8 mouse cellular contexts compared by ENCODE assay signal in genomic region chr11:120800061-120800904, GRCm38 (mm10). TPM values are rescaled to one million over a fixed set of nuclear protein-coding genes. Genes with fewer than 3 reads are reported as not detected.
DNase-seq lines count a peak whose midpoint lies in the region; ATAC-seq and TF ChIP-seq lines count a peak whose summit lies in the region.

No protein-coding gene starts in this region.

- peak overlapping the region; percentile 84 for H3K27ac ChIP-seq in ES-Bruce4 (ENCODE audit: insufficient read depth, low read length)
- H3K27ac ChIP-seq in forebrain, embryonic 13.5 days = peak overlapping the region; percentile 21; the same call in 1 of the 2 replicates
- peak overlapping the region; percentile 51; the same call in 1 of the 2 replicates for H3K27ac ChIP-seq in heart, postnatal 0 days (ENCODE audit: low read depth)
- no peak overlapping the region for H3K27ac ChIP-seq in liver, postnatal 0 days (ENCODE audit: low read depth)
- no peak overlapping the region for H3K27ac ChIP-seq in neural tube, embryonic 13.5 days (replicated peaks)

- peak; percentile 90 for DNase-seq in heart, postnatal 0 days (ENCODE audit: low spot score)
- peak; percentile 92 to 96 for DNase-seq in kidney, postnatal 36 days
- peak; percentile 88 for DNase-seq in liver, postnatal 0 days
- peak; percentile 38 for DNase-seq in telencephalon, adult 2 months (ENCODE audit: low read depth, low spot score)

- no peaks in the 10 kb centered on the region for H3K4me1 ChIP-seq in ES-Bruce4 (ENCODE audit: control insufficient read depth, insufficient read depth, low read length)
- H3K4me1 ChIP-seq in forebrain, embryonic 13.5 days = peaks cover 9% of the 10 kb centered on the region
- H3K4me1 ChIP-seq in heart, postnatal 0 days (ENCODE audit: control insufficient read depth, insufficient read depth) = peaks cover 5% of the 10 kb centered on the region; the same call in 1 of the 2 replicates
- peaks cover 7% of the 10 kb centered on the region for H3K4me1 ChIP-seq in liver, postnatal 0 days (ENCODE audit: insufficient read depth)
- peaks cover 18% of the 10 kb centered on the region for H3K4me1 ChIP-seq in neural tube, embryonic 13.5 days (replicated peaks)

- TF ChIP-seq EP300 in ES-Bruce4 (IDR thresholded peaks at IDR 0.05; ENCODE audit: insufficient read depth, low read depth, low read length) = 0 out of 2 replicates have a peak, but pooled peaks have one; percentile 33
- no peak for TF ChIP-seq EP300 in heart, postnatal 0 days (IDR thresholded peaks at IDR 0.05; ENCODE audit: low read depth)
- no peak for TF ChIP-seq EP300 in liver, postnatal 0 days (IDR thresholded peaks at IDR 0.05; ENCODE audit: low read depth)

- peak overlapping the region; percentile 29; the same call in 1 of the 2 replicates for H3K4me2 ChIP-seq in forebrain, embryonic 13.5 days
- H3K4me2 ChIP-seq in heart, postnatal 0 days (ENCODE audit: low read depth, low read length) = no peak overlapping the region
- H3K4me2 ChIP-seq in liver, postnatal 0 days (ENCODE audit: low read depth, low read length) = peak overlapping the region; percentile 28
- H3K4me2 ChIP-seq in neural tube, embryonic 13.5 days = 0 out of 2 replicates have a peak overlapping the region, but pooled peaks have one; percentile 13

- H3K9me3 ChIP-seq in ES-Bruce4 (replicated peaks; ENCODE audit: control insufficient read depth, insufficient read depth, low read length, poor library complexity, severe bottlenecking) = no peaks in the 10 kb centered on the region
- H3K9me3 ChIP-seq in forebrain, embryonic 13.5 days (replicated peaks) = no peaks in the 10 kb centered on the region
- H3K9me3 ChIP-seq in heart, postnatal 0 days (replicated peaks; ENCODE audit: control insufficient read depth, low read length) = no peaks in the 10 kb centered on the region
- H3K9me3 ChIP-seq in liver, postnatal 0 days (ENCODE audit: low read length) = no peaks in the 10 kb centered on the region
- no peaks in the 10 kb centered on the region for H3K9me3 ChIP-seq in neural tube, embryonic 13.5 days

- peak; percentile 86 for TF ChIP-seq CTCF in ES-Bruce4 (IDR thresholded peaks at IDR 0.05; ENCODE audit: low read depth, low read length)
- peak; percentile 92 for TF ChIP-seq CTCF in heart, postnatal 0 days (IDR thresholded peaks at IDR 0.05; ENCODE audit: low read depth)
- peak; percentile 94 for TF ChIP-seq CTCF in liver, postnatal 0 days (IDR thresholded peaks at IDR 0.05; ENCODE audit: low read depth)

- ATAC-seq in cerebellum, adult (ENCODE audit: insufficient number of reproducible peaks, low FRiP score, low TSS enrichment) = peak; percentile 73; the same call in 1 of the 2 replicates
- peak; percentile 37; the same call in 1 of the 2 replicates for ATAC-seq in forebrain, embryonic 13.5 days
- peak; percentile 72 for ATAC-seq in heart, postnatal 0 days (ENCODE audit: insufficient read depth, low read depth)
- ATAC-seq in liver, postnatal 0 days = peak; percentile 59
- ATAC-seq in neural tube, embryonic 13.5 days (ENCODE audit: low read depth) = peak; percentile 37; the same call in 1 of the 2 replicates

- H3K9ac ChIP-seq in ES-Bruce4 (ENCODE audit: low read depth, poor library complexity, severe bottlenecking) = peak overlapping the region; percentile 21
- H3K9ac ChIP-seq in forebrain, embryonic 13.5 days = peak overlapping the region; percentile 12; the same call in 1 of the 2 replicates
- H3K9ac ChIP-seq in heart, postnatal 0 days (replicated peaks; ENCODE audit: low read depth, low read length) = no peak overlapping the region
- H3K9ac ChIP-seq in liver, postnatal 0 days (replicated peaks) = no peak overlapping the region; the same call in 1 of the 2 replicates
- H3K9ac ChIP-seq in neural tube, embryonic 13.5 days = 0 out of 2 replicates have a peak overlapping the region, but pooled peaks have one; percentile 31

- whole genome bisulfite sequencing in forebrain, embryonic 13.5 days = 10% methylated on average over 10 of the region's 10 CpGs
- WGBS in heart, postnatal 0 days = 10% methylated on average over 10 of the region's 10 CpGs
- 15% methylated on average over 10 of the region's 10 CpGs for WGBS in liver, postnatal 0 days (ENCODE audit: insufficient replicate concordance)
- WGBS in neural tube, embryonic 13.5 days = 12% methylated on average over 10 of the region's 10 CpGs

- no peaks in the 10 kb centered on the region for H3K36me3 ChIP-seq in ES-Bruce4 (ENCODE audit: control insufficient read depth, insufficient read depth, low read length, poor library complexity, severe bottlenecking)
- H3K36me3 ChIP-seq in forebrain, embryonic 13.5 days (ENCODE audit: poor library complexity, severe bottlenecking) = peaks cover 7% of the 10 kb centered on the region
- H3K36me3 ChIP-seq in heart, postnatal 0 days (replicated peaks; ENCODE audit: control insufficient read depth, insufficient read depth, low read length) = no peaks in the 10 kb centered on the region
- H3K36me3 ChIP-seq in liver, postnatal 0 days (replicated peaks; ENCODE audit: insufficient read depth, low read length) = no peaks in the 10 kb centered on the region
- peaks cover 2% of the 10 kb centered on the region for H3K36me3 ChIP-seq in neural tube, embryonic 13.5 days

- TF ChIP-seq POLR2A in ES-Bruce4 (IDR thresholded peaks at IDR 0.05; ENCODE audit: insufficient read depth, low read length) = no peak

- peak overlapping the region; percentile 33; the same call in 1 of the 2 replicates for H3K4me3 ChIP-seq in ES-Bruce4 (ENCODE audit: low read depth, low read length)
- no peak overlapping the region for H3K4me3 ChIP-seq in forebrain, embryonic 13.5 days
- no peak overlapping the region for H3K4me3 ChIP-seq in heart, postnatal 0 days (ENCODE audit: low read depth, low read length)
- no peak overlapping the region for H3K4me3 ChIP-seq in liver, postnatal 0 days (ENCODE audit: low read depth, low read length)
- H3K4me3 ChIP-seq in neural tube, embryonic 13.5 days = no peak overlapping the region

- no peaks in the 10 kb centered on the region for H3K27me3 ChIP-seq in ES-Bruce4 (ENCODE audit: control insufficient read depth, insufficient read depth, low read length, poor library complexity, severe bottlenecking)
- no peaks in the 10 kb centered on the region for H3K27me3 ChIP-seq in forebrain, embryonic 13.5 days
- no peaks in the 10 kb centered on the region for H3K27me3 ChIP-seq in heart, postnatal 0 days (ENCODE audit: control insufficient read depth, insufficient read depth, low read length)
- no peaks in the 10 kb centered on the region for H3K27me3 ChIP-seq in liver, postnatal 0 days (ENCODE audit: insufficient read depth, low read length)
- H3K27me3 ChIP-seq in neural tube, embryonic 13.5 days = no peaks in the 10 kb centered on the region

RNA-seq across cellular contexts. Expression of gene Dus1l, which starts 4.1 kb away (rescaled TPM):
- polyA plus RNA-seq in ES-Bruce4 (2011; ENCODE audit: insufficient read depth, insufficient read length, low read depth, missing spikeins) = 56.7 and 66.9 TPM in 2 replicates
- 58.6 and 67.7 TPM in 2 replicates for polyA plus RNA-seq in forebrain, embryonic 13.5 days (2015; fragmentation: Nextera tagmentation; extraction: Ambion mirVana)
- total RNA-seq in heart, postnatal 0 days (2014; rRNA removed; ENCODE audit: low replicate concordance) = 42.2 and 47.1 TPM in 2 replicates
- 35.6 and 40.2 TPM in 2 replicates for polyA plus RNA-seq in heart, postnatal 0 days (2015; fragmentation: Nextera tagmentation; extraction: Ambion mirVana)
- polyA plus RNA-seq in liver, postnatal 0 days (2015; fragmentation: Nextera tagmentation; extraction: Ambion mirVana) = 43.8 and 46.8 TPM in 2 replicates
- 39.8 and 49.0 TPM in 2 replicates for polyA plus RNA-seq in neural tube, embryonic 13.5 days (2015; fragmentation: Nextera tagmentation; extraction: Ambion mirVana)

RNA-seq across cellular contexts. Expression of gene Gps1, which starts 16.2 kb away (rescaled TPM):
- 92.0 and 95.2 TPM in 2 replicates for polyA plus RNA-seq in ES-Bruce4 (2011; ENCODE audit: insufficient read depth, insufficient read length, low read depth, missing spikeins)
- polyA plus RNA-seq in forebrain, embryonic 13.5 days (2015; fragmentation: Nextera tagmentation; extraction: Ambion mirVana) = 261 and 280 TPM in 2 replicates
- total RNA-seq in heart, postnatal 0 days (2014; rRNA removed; ENCODE audit: low replicate concordance) = 120 and 125 TPM in 2 replicates
- 94.2 and 94.4 TPM in 2 replicates for polyA plus RNA-seq in heart, postnatal 0 days (2015; fragmentation: Nextera tagmentation; extraction: Ambion mirVana)
- polyA plus RNA-seq in liver, postnatal 0 days (2015; fragmentation: Nextera tagmentation; extraction: Ambion mirVana) = 50.8 and 51.9 TPM in 2 replicates
- 243 and 255 TPM in 2 replicates for polyA plus RNA-seq in neural tube, embryonic 13.5 days (2015; fragmentation: Nextera tagmentation; extraction: Ambion mirVana)

RNA-seq across cellular contexts. Expression of gene Rfng, which starts 16.3 kb away (rescaled TPM):
- polyA plus RNA-seq in ES-Bruce4 (2011; ENCODE audit: insufficient read depth, insufficient read length, low read depth, missing spikeins) = 8.9 and 9.3 TPM in 2 replicates
- 58.4 and 63.1 TPM in 2 replicates for polyA plus RNA-seq in forebrain, embryonic 13.5 days (2015; fragmentation: Nextera tagmentation; extraction: Ambion mirVana)
- 14.5 and 26.4 TPM in 2 replicates for total RNA-seq in heart, postnatal 0 days (2014; rRNA removed; ENCODE audit: low replicate concordance)
- 15.3 and 17.0 TPM in 2 replicates for polyA plus RNA-seq in heart, postnatal 0 days (2015; fragmentation: Nextera tagmentation; extraction: Ambion mirVana)
- 6.2 and 6.3 TPM in 2 replicates for polyA plus RNA-seq in liver, postnatal 0 days (2015; fragmentation: Nextera tagmentation; extraction: Ambion mirVana)
- polyA plus RNA-seq in neural tube, embryonic 13.5 days (2015; fragmentation: Nextera tagmentation; extraction: Ambion mirVana) = 89.7 and 105 TPM in 2 replicates

RNA-seq across cellular contexts. Expression of gene Fasn, which starts 24.1 kb away (rescaled TPM):
- 114 and 127 TPM in 2 replicates for polyA plus RNA-seq in ES-Bruce4 (2011; ENCODE audit: insufficient read depth, insufficient read length, low read depth, missing spikeins)
- 61.4 and 79.4 TPM in 2 replicates for polyA plus RNA-seq in forebrain, embryonic 13.5 days (2015; fragmentation: Nextera tagmentation; extraction: Ambion mirVana)
- total RNA-seq in heart, postnatal 0 days (2014; rRNA removed; ENCODE audit: low replicate concordance) = 79.2 and 90.4 TPM in 2 replicates
- polyA plus RNA-seq in heart, postnatal 0 days (2015; fragmentation: Nextera tagmentation; extraction: Ambion mirVana) = 10.8 and 14.1 TPM in 2 replicates
- polyA plus RNA-seq in liver, postnatal 0 days (2015; fragmentation: Nextera tagmentation; extraction: Ambion mirVana) = 3.8 and 3.9 TPM in 2 replicates
- polyA plus RNA-seq in neural tube, embryonic 13.5 days (2015; fragmentation: Nextera tagmentation; extraction: Ambion mirVana) = 63.8 and 67.4 TPM in 2 replicates

RNA-seq across cellular contexts. Expression of gene Hmga1b, which starts 37.7 kb away (rescaled TPM):
- 56.2 and 85.9 TPM in 2 replicates for polyA plus RNA-seq in ES-Bruce4 (2011; ENCODE audit: insufficient read depth, insufficient read length, low read depth, missing spikeins)
- polyA plus RNA-seq in forebrain, embryonic 13.5 days (2015; fragmentation: Nextera tagmentation; extraction: Ambion mirVana) = 2.7 and 4.0 TPM in 2 replicates
- 0.23 and 0.76 TPM in 2 replicates for total RNA-seq in heart, postnatal 0 days (2014; rRNA removed; ENCODE audit: low replicate concordance)
- 1.2 and 1.3 TPM in 2 replicates for polyA plus RNA-seq in heart, postnatal 0 days (2015; fragmentation: Nextera tagmentation; extraction: Ambion mirVana)
- polyA plus RNA-seq in liver, postnatal 0 days (2015; fragmentation: Nextera tagmentation; extraction: Ambion mirVana) = 1.6 and 2.3 TPM in 2 replicates
- 2.4 and 2.5 TPM in 2 replicates for polyA plus RNA-seq in neural tube, embryonic 13.5 days (2015; fragmentation: Nextera tagmentation; extraction: Ambion mirVana)

Comparison
In these comparisons a context has a peak if more than half of its experiments do, and no peak if none do; other contexts are left out.
1. H3K27ac ChIP-seq: peak in ES-Bruce4 (single experiment), forebrain, embryonic 13.5 days (single experiment) and heart, postnatal 0 days (single experiment); none in liver, postnatal 0 days (single experiment) and neural tube, embryonic 13.5 days (single experiment).
2. H3K9ac ChIP-seq: peak in ES-Bruce4 (single experiment), forebrain, embryonic 13.5 days (single experiment) and neural tube, embryonic 13.5 days (single experiment); none in heart, postnatal 0 days (single experiment) and liver, postnatal 0 days (single experiment).
3. DNase-seq: peak in every context shown above with its lines; median percentile 94 in kidney, postnatal 36 days; 90 in heart, postnatal 0 days; 88 in liver, postnatal 0 days; 38 in telencephalon, adult 2 months.
4. Peak in every context shown above with its lines, with median percentiles within 50 percentile points of each other: CTCF ChIP-seq and ATAC-seq.